Mouse (Mus musculus) lung, adult 2 months (tissue): ENCODE results near the gene Cpeb4.

ENCODE experiments used
- CTCF ChIP-seq: fragments of 200-500 bp; IDR thresholded peaks from 2 replicates; pipeline ENCODE4 v1.5.1; 2011; ENCODE audit warnings: mild to moderate bottlenecking, low read length, control low read depth; ENCODE audit not compliant: insufficient read depth
- POLR2A ChIP-seq: fragments of 200-500 bp; IDR thresholded peaks from 2 replicates; pipeline ENCODE4 v1.6.1; 2011; ENCODE audit warnings: low read depth, mild to moderate bottlenecking, control low read depth, low read length, borderline replicate concordance; ENCODE audit errors: extremely low read depth

GRCm38 (mm10) chr11:31837243-31837642 is 34.8 kb upstream of the Cpeb4 start:
- TF ChIP-seq POLR2A (no peak), CTCF (no peak)
